Mouse (Mus musculus): Measurements from ENCODE around the gene Stip1.

Gene Stip1

GRCm38 (mm10) chr19:6987061-6987903, 52.5 kb downstream of the Stip1 start, which contains the start of gene Vegfb:
Gene Vegfb (minus strand): TSS chr19:6987651.
- DNase-seq (ENCODE audit: extremely low read depth, insufficient read length, low spot score) = peak; percentile 81

- DNase-seq (ENCODE audit: extremely low read depth, insufficient read length, low spot score) = no peak
Measured at GRCm38 (mm10) chr19:6985951-6986708, 53.6 kb downstream of the Stip1 start.

GRCm38 (mm10) chr19:6985300-6985699, 54.5 kb downstream of the Stip1 start:
- DNase-seq (ENCODE audit: extremely low read depth, insufficient read length, low spot score) = no peak

GRCm38 (mm10) chr19:6983621-6984020, 56.1 kb downstream of the Stip1 start:
- no peak for DNase-seq (ENCODE audit: extremely low read depth, insufficient read length, low spot score)

GRCm38 (mm10) chr19:6981465-6981864, 58.3 kb downstream of the Stip1 start:
- no peak for DNase-seq (ENCODE audit: extremely low read depth, insufficient read length, low spot score)

GRCm38 (mm10) chr19:6980381-6981093, 59.2 kb downstream of the Stip1 start, which contains the start of gene Fkbp2:
Gene Fkbp2 (minus strand): TSS chr19:6980501.
- DNase-seq (ENCODE audit: extremely low read depth, insufficient read length, low spot score) = peak; percentile 94

- peak; percentile 97 for DNase-seq (ENCODE audit: extremely low read depth, insufficient read length, low spot score)
Measured at GRCm38 (mm10) chr19:6979486-6980380, 60.0 kb downstream of the Stip1 start.

- peak; percentile 65 for DNase-seq (ENCODE audit: extremely low read depth, insufficient read length, low spot score)
Measured at GRCm38 (mm10) chr19:6979001-6979479, 60.7 kb downstream of the Stip1 start.

GRCm38 (mm10) chr19:6978639-6978974, 61.2 kb downstream of the Stip1 start:
- no peak for DNase-seq (ENCODE audit: extremely low read depth, insufficient read length, low spot score)

GRCm38 (mm10) chr19:6977759-6978638, 61.8 kb downstream of the Stip1 start:
- no peak for DNase-seq (ENCODE audit: extremely low read depth, insufficient read length, low spot score)

GRCm38 (mm10) chr19:6975537-6976521, 63.9 kb downstream of the Stip1 start, which contains the start of gene Plcb3:
Gene Plcb3 (minus strand): TSS chr19:6976470.
- peak; percentile 72 for DNase-seq (ENCODE audit: extremely low read depth, insufficient read length, low spot score)

- DNase-seq (ENCODE audit: extremely low read depth, insufficient read length, low spot score) = peak; percentile 85
Measured at GRCm38 (mm10) chr19:6974211-6975205, 65.3 kb downstream of the Stip1 start, which contains the start of gene Ppp1r14b. Gene Ppp1r14b (plus strand): TSS chr19:6974968.

GRCm38 (mm10) chr19:6973581-6974190, 66.1 kb downstream of the Stip1 start:
- DNase-seq (ENCODE audit: extremely low read depth, insufficient read length, low spot score) = no peak

- no peak for DNase-seq (ENCODE audit: extremely low read depth, insufficient read length, low spot score)
Measured at GRCm38 (mm10) chr19:6972247-6972917, 67.4 kb downstream of the Stip1 start.

GRCm38 (mm10) chr19:6971644-6972043, 68.1 kb downstream of the Stip1 start:
- DNase-seq (ENCODE audit: extremely low read depth, insufficient read length, low spot score) = peak; percentile 43
